Mouse (Mus musculus) CD8-positive naive resting alpha-beta T cell, adult 57 days (primary cell): ENCODE results near the gene Mmadhc. TPM values are rescaled to one million over a fixed set of nuclear protein-coding genes. Genes with fewer than 3 reads are reported as not detected.

ENCODE experiments used
- total RNA-seq: library from RNA; stranded (reverse); gene quantifications from one replicate; pipeline ENCODE4 v1.2.4, GENCODE M21; 2023

The Mmadhc gene
- 41.2 TPM for total RNA-seq

DNA sequence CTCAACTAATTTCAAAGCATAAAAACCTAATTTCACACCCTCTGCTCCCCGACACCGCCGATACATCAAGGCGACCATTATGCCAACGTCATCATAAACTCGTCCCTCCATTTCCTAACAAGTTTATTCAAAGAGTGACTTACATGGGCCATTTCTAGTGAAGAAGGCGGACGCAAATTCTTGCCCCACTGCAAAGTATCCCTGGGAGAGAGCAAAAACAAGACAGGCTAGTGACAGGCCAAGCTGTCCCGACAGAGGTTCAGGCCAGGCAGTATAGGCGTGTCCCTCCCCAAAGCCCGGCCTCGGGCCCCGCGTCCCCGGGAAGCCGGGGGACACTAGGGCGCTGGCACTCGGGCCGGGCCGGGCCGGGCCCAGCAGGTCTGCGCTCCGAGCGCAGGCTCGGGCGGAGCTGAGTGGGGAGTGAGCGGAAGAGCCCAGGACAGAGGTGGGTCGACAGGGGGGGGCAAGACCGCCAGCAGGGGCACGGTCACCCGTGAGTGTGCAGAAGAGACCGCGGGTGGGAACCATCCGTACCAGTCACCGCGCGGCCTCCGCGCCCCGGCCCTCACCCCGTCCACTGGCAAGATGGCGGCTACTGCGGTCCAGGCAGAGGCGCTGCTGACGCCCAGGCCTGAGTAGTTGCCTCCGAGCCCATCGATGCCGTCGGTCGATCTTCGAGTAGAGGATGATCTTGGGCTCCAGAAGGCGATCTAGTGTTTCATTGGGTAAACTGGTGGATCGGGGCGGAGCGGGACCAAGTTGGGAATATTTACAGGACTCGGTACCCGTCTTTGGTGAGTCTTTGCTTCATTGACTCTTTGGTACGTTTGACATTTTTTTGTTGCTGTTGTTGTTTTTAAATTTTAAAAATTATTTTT is at the start of gene Mmadhc:
TSS of gene Mmadhc (minus strand) at position 693 of the 878 bp plus-strand sequence.

Other genes starting within 250 kb of the Mmadhc start
- gene Lypd6, start 230.4 kb downstream of the Mmadhc start, total RNA-seq, result not detected